Mouse (Mus musculus) neural tube, embryonic 11.5 days (tissue): ENCODE measurements around the gene Tmem266. TPM values are rescaled to one million over a fixed set of nuclear protein-coding genes. Genes with fewer than 3 reads are reported as not detected.
A peak's percentile ranks its signal among the peaks of the same experiment; 100 is the strongest.

ENCODE experiments used
- ATAC-seq: fragments of 200-750 bp; cut with Nextera tagmentation; 2 replicates; pipeline ENCODE4 v1.8.0; 2017; ENCODE audit warnings: moderate number of reproducible peaks, mild to moderate bottlenecking, moderate TSS enrichment, moderate library complexity; ENCODE audit not compliant: insufficient read depth, low FRiP score, low TSS enrichment
- DNase-seq: peaks from one replicate; pipeline ENCODE4 v3.0.0-alpha.2; 2015; ENCODE audit warnings: low spot score
- H3K27ac ChIP-seq: fragments of 300-500 bp; sonication (generic); 2 replicates; pipeline ENCODE4 v1.5.1; 2014; ENCODE audit warnings: low read depth, mild to moderate bottlenecking, low read length
- H3K27me3 ChIP-seq: fragments of 300-500 bp; sonication (generic); 2 replicates; pipeline ENCODE4 v1.6.1; 2014; ENCODE audit warnings: mild to moderate bottlenecking, low read length, mixed read lengths; ENCODE audit not compliant: control insufficient read depth, insufficient read depth
- H3K36me3 ChIP-seq: fragments of 300-500 bp; sonication (generic); 2 replicates; pipeline ENCODE4 v1.6.1; 2014; ENCODE audit warnings: mild to moderate bottlenecking, low read length, moderate library complexity, mixed read lengths; ENCODE audit not compliant: control insufficient read depth, insufficient read depth
- H3K4me1 ChIP-seq: fragments of 300-500 bp; sonication (generic); 2 replicates; pipeline ENCODE4 v1.6.1; 2014; ENCODE audit warnings: low read length, mixed read lengths; ENCODE audit not compliant: control insufficient read depth, insufficient read depth
- H3K4me2 ChIP-seq: fragments of 300-500 bp; sonication (generic); 2 replicates; pipeline ENCODE4 v1.6.1; 2014; ENCODE audit warnings: low read depth, mild to moderate bottlenecking, moderate library complexity
- H3K4me3 ChIP-seq: fragments of 300-500 bp; sonication (generic); 2 replicates; pipeline ENCODE4 v1.5.1; 2014; ENCODE audit warnings: low read depth, low read length
- H3K9ac ChIP-seq: fragments of 300-500 bp; sonication (generic); 2 replicates; pipeline ENCODE4 v1.6.1; 2014; ENCODE audit warnings: mild to moderate bottlenecking, low read length
- H3K9me3 ChIP-seq: fragments of 300-500 bp; sonication (generic); 2 replicates; pipeline ENCODE4 v1.6.1; 2016; ENCODE audit warnings: low read length; ENCODE audit not compliant: control insufficient read depth
- WGBS: fragments of 180-500 bp; shearing (Covaris S2); extraction: QIAGEN DNeasy Blood & Tissue Kit; methylation state at CpG from one replicate; pipeline ENCODE4 v1.1.7; 2014; 5-methylcytosine and 5-hydroxymethylcytosine counted together
- polyA plus RNA-seq: library from polyadenylated mRNA; unstranded; fragments of >200 nt; fragmentation: Nextera tagmentation; extraction: Ambion mirVana; gene quantifications from 2 replicates; pipeline ENCODE4 v1.2.1, GENCODE M21; 2014

Tmem266 gene
- polyA plus RNA-seq, 1 experiment from 2014 or later: 0.62 TPM

DNA sequence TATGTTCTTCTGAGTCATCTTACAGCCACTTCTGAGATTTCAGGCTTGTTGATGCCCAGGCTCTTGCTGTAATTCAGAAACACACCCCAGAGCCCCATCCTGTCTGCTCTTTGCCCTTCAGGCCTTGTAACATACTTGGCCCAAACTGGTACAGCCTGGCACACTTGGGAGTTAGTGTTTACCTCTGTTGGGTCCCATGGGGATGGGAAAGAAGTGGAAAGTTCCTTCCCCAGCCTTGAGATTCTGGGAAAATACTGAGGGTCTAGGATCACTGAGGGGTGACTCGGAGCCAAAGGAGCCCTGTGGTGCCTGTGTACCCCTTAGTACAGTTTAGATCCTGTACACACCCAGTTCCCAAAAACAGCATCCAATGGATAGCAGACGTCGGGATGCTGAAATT is 95.1 kb downstream of the Tmem266 start:
- Histone ChIP-seq H3K4me3 (no peak overlapping the region), H3K27ac (no peak overlapping the region), H3K4me1 (0 out of 2 replicates have a peak, but pooled peaks cover 2% of the 10 kb centered on the region), H3K27me3 (no peaks in the 10 kb centered on the region), H3K36me3 (no peaks in the 10 kb centered on the region), H3K4me2 (no peak overlapping the region), H3K9ac (no peak overlapping the region), H3K9me3 (no peaks in the 10 kb centered on the region)
- no peak for ATAC-seq
- 88% methylated on average over 3 of the region's 3 CpGs for WGBS
- DNase-seq: no peak

DNA sequence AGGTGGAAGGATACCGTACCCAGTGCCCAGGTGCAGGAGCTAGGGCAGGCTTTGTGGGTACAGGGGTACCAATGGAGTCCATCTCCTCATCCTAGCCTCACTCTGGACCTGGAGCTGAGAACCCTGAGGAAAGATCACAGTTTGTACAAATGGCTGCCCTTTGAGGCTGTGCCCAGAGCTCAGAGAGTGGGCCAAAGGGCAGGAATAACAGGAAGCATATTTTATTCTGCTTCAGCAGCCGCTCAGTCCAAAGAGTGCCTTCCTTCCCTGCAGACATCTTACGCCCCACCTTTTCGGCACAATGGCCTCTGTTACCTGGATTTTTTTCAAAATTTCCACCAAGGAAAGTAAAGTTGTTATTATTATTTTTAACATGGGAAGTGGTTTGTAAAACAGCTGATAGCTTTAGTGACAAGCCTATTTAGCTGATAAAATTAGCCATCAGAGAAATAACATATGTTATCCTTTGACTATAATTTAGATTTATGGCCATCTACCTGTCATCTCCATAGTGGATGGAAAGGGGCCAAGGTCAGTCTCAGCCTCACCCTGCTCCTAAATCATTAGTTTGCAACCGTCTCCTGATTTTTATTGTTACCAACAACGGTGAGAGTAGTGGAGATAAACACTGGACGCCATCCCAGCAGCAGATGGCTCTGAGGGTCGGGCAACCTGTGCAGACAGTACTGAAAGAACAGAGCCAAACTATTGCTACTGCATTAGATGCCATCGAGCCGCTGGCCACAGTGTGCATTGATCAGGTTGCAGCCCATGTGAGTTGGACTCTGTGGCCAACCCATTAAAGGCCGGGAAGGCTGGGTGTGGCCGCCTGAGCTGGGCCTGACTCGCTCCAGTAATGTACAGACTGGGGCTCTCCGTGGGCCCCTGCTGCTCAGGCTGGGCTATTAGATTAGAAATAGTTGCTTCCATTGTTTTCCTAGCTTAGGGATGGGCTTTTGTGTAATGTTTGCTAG is 97.0 kb downstream of the Tmem266 start:
- H3K36me3 ChIP-seq: no peaks in the 10 kb centered on the region
- H3K4me1 ChIP-seq: 0 out of 2 replicates have a peak, but pooled peaks cover 2% of the 10 kb centered on the region
- no peak for DNase-seq
- H3K4me2 ChIP-seq: no peak overlapping the region
- H3K27ac ChIP-seq: no peak overlapping the region
- no peak overlapping the region for H3K4me3 ChIP-seq
- H3K9me3 ChIP-seq: no peaks in the 10 kb centered on the region
- no peak for ATAC-seq
- WGBS: 72% methylated on average over 14 of the region's 14 CpGs
- H3K9ac ChIP-seq: no peak overlapping the region
- no peaks in the 10 kb centered on the region for H3K27me3 ChIP-seq

DNA sequence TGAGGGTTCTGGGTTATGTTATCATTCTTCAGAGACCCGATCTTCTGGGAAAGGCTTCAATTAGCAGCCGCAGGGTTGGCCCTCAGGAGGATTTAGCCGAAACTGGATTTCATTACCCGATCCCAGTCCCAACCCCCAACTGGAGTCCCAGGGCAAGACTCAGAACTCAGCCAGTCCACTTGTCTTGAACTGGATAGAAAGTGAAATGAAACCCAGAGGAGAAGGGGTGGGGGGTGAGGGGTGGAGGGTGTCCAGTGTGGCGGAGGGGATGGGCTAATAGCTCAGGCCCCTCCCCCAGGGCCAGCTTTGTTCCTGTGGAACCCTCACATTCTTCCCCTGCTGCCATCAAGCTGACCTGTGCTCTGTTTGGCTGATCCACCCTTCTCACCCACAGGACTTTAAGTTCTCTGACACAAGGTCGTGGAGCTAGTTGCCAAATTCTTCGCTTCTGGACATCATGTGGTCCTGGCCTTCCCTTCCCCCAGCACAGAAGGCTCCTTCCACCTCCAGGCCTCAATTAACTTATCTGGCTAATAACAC is 98.6 kb downstream of the Tmem266 start:
- ATAC-seq (no peak), DNase-seq (no peak)
- Histone ChIP-seq H3K4me3 (no peak overlapping the region), H3K27me3 (no peaks in the 10 kb centered on the region), H3K4me1 (0 out of 2 replicates have a peak, but pooled peaks cover 2% of the 10 kb centered on the region), H3K9me3 (no peaks in the 10 kb centered on the region), H3K4me2 (no peak overlapping the region), H3K36me3 (no peaks in the 10 kb centered on the region), H3K9ac (no peak overlapping the region), H3K27ac (no peak overlapping the region)
- 70% methylated on average over 7 of the region's 7 CpGs for whole genome bisulfite sequencing

DNA sequence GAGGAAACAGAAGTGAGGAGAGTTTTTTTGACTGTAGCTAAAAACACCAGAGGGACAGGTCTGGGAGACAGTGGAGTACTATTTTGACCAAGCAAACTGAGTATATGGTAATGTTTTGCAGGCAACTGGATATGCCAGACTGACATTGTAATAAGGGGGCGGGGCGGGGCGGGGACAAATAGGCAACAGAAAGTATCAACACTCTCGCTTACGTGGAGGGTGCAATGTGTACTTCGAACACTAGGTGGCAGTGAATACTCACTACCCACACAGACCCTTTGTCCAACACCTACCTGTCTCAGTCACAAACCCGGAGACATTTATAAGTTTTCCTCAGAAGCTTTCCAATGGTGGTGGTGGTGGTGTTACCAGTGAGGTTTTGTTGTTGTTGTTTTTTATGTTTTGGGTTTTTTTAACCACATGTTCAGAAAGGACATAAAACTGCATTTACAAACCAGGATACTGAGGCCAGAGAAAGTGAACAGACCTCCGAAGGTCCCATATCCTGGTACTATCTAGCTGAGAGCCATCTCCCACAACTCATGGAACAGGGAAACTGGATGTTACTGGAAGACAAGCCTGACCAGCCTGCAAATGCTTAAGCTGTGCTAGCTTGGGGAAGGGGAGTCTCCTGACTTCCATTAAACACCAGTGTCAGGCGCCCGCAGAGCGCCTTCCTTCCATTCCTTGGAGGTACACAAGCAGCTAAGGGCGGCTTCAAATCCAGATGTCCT is 102.7 kb downstream of the Tmem266 start:
- no peak overlapping the region for H3K4me2 ChIP-seq
- peaks cover 2% of the 10 kb centered on the region; the same call in 1 of the 2 replicates for H3K4me1 ChIP-seq
- peak overlapping the region; percentile 5; the same call in 1 of the 2 replicates for H3K9ac ChIP-seq
- no peaks in the 10 kb centered on the region for H3K36me3 ChIP-seq
- H3K27me3 ChIP-seq: 0 out of 2 replicates have a peak, but pooled peaks cover 3% of the 10 kb centered on the region
- H3K4me3 ChIP-seq: no peak overlapping the region
- H3K27ac ChIP-seq: 0 out of 2 replicates have a peak overlapping the region, but pooled peaks have one; percentile 14
- DNase-seq: peak; percentile 77
- WGBS: 32% methylated on average over 12 of the region's 12 CpGs
- H3K9me3 ChIP-seq: no peaks in the 10 kb centered on the region
- ATAC-seq: peak; percentile 68

DNA sequence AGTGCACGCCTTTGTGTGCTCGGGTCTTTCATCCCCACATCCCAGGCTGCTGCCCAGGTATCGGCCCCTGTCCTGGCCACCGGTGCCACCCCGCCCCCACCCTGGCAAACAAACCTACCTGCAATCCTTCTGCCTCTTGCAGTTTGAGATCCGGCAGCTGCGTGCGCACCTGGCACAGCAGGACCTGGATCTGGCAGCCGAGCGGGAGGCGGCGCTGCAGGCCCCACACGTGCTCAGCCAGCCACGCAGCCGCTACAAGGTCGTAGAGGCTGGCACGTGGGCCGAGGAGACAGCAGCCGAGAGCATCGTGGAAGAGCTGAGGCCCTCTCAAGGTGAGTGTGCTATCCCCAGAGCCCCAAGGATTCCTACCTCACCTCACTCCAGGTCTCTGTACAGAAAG is 103.4 kb downstream of the Tmem266 start:
- H3K9ac ChIP-seq: no peak overlapping the region
- 16% methylated on average over 20 of the region's 20 CpGs for WGBS

DNA sequence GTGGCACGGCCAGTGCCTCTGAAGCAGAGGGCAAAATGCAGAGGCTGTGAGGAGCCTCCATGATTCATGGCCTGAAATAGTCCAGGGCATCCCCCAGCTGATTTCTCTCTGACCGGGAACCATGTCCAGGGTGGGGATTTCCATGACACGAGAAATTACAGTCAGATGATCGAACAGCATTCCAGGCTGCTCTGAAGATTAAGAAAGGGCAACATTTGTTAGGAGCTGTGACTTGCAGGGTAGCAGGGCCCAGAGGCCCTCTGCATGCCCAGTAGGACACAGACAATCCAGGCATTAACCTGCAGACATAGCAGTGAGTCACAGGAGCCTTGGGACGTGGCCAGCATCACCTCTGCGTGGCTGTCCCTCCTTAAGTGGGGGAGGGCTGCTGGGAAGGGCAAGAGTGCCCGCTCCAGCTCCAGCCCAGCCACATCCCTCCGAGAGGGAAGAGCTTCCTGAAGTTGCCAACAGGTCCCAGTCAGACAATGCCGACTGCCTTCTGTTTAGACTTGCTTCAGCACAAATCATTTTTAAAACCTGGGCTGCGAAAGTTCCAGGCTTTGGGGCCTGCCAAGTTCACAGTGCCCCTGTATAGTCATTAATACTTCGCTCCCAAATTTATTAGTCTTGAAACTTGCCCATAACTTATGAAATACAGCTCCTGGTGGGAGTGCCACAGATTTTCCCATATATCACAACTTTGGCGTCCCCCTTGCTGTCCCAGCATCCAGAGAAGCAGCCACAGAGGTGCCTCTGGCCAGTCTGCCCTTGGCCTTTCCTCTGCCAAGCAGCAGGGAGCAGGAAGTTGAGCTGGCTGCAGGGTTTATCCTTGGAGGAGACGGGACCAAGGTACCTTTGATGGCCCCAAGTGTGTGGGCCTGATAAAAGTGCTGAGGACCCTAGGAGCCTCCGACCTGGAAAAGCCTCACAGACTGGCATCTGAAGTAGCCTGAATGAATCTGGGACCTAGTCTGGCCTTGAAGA is 105.9 kb downstream of the Tmem266 start:
- WGBS: 73% methylated on average over 14 of the region's 14 CpGs
- Histone ChIP-seq H3K4me1 (no peaks in the 10 kb centered on the region; the same call in 1 of the 2 replicates), H3K27me3 (0 out of 2 replicates have a peak, but pooled peaks cover 3% of the 10 kb centered on the region), H3K9ac (no peak overlapping the region), H3K36me3 (no peaks in the 10 kb centered on the region), H3K4me2 (no peak overlapping the region), H3K9me3 (no peaks in the 10 kb centered on the region), H3K4me3 (no peak overlapping the region), H3K27ac (no peak overlapping the region)
- no peak for DNase-seq
- no peak for ATAC-seq

More for the DNA sequence above, 103.4 kb downstream of the Tmem266 start:
- Histone ChIP-seq H3K4me3 (no peak overlapping the region), H3K27ac (no peak overlapping the region), H3K4me1 (no peaks in the 10 kb centered on the region; the same call in 1 of the 2 replicates), H3K4me2 (no peak overlapping the region), H3K36me3 (no peaks in the 10 kb centered on the region), H3K27me3 (0 out of 2 replicates have a peak, but pooled peaks cover 3% of the 10 kb centered on the region), H3K9me3 (no peaks in the 10 kb centered on the region)
- DNase-seq (no peak), ATAC-seq (no peak)

DNA sequence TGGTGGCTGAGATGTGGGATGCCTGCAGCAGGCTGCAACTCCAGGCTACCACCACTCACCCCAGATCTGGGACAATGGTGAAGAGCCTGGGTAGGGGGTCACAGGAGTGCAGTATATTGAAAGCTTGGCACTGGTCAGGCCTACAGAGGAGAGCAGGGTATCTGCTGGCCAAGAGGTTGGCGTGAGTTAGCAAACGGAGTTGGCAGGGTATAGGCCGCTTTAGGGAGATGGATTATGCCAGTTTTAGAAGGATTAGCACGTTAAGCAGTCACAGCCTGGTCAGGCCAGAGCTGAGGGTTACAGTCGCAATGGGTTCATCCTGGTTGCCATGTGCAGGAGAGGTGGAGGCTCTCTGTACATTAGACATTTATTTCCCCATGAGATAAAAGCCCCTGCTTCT is 107.2 kb downstream of the Tmem266 start:
- no peak overlapping the region for H3K9ac ChIP-seq
- no peaks in the 10 kb centered on the region; the same call in 1 of the 2 replicates for H3K4me1 ChIP-seq
- H3K27ac ChIP-seq: no peak overlapping the region
- no peak overlapping the region for H3K4me2 ChIP-seq
- no peaks in the 10 kb centered on the region for H3K9me3 ChIP-seq
- DNase-seq (no peak), ATAC-seq (no peak)
- WGBS: 87% methylated on average over 5 of the region's 5 CpGs
- no peak overlapping the region for H3K4me3 ChIP-seq
- H3K27me3 ChIP-seq: 0 out of 2 replicates have a peak, but pooled peaks cover 3% of the 10 kb centered on the region
- H3K36me3 ChIP-seq: no peaks in the 10 kb centered on the region
